Mouse (Mus musculus) inflammation-experienced regulatory T-cells, adult 6 months (primary cell): Measurements from ENCODE around the gene Ppp1r3f. TPM values are rescaled to one million over a fixed set of nuclear protein-coding genes. Genes with fewer than 3 reads are reported as not detected.

ENCODE experiments used
- ATAC-seq: one replicate; pipeline ENCODE4 v1.8.0; 2017
- polyA plus RNA-seq, 3 experiments: library from polyadenylated mRNA; unstranded; fragments of 100-300 nt; shearing (Covaris generic); gene quantifications; one replicate each; pipeline ENCODE4 v1.2.1; 2017

Ppp1r3f gene
- polyA plus RNA-seq, 3 experiments from 2014 or later, result 3.8 to 6.3 (median 5.2) TPM

DNA sequence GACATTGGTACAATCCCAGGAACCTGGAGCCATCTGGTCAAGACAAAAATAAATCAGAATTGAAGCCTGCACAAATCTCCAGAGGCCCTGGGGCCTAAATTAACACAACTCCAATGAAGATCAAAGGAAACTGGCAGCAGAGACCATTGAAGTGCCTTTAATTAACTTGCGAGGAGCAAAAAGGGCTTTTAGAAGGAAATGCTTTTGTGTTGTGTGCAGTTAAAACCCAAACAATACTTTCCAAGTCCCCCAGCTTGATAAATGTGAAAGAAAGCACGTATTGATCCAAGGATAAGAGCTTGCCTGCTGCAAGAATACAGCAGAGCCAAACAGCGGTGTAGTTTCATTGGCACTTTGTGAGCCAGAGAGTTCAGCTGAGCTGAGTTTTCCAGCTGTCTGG is 49.1 kb downstream of the Ppp1r3f start:
- ATAC-seq, result no peak

Other genes with a start within 250 kb of the Ppp1r3f start
- under 1 TPM in 2 of 3 experiments, not detected in 1; 0.25 to 0.51 TPM for gene Usp27x, start 198.5 kb downstream of the Ppp1r3f start, polyA plus RNA-seq
- gene Foxp3, start 639 bp downstream of the Ppp1r3f start, polyA plus RNA-seq, result 10 to 100 TPM; 17.9 to 43.3 (median 29.6) TPM
- gene Ccdc22, start 31.2 kb upstream of the Ppp1r3f start, polyA plus RNA-seq, result 10 to 100 TPM in 1 of 3 experiments, 1 to 10 TPM in 2; 6.3 to 12.1 (median 8.4) TPM
- gene Cacna1f, start 32.8 kb upstream of the Ppp1r3f start, polyA plus RNA-seq, result not detected
- gene Syp, start 64.2 kb upstream of the Ppp1r3f start, polyA plus RNA-seq, result 1 to 10 TPM; 1.8 to 7.0 (median 7.0) TPM
- gene Prickle3, start 83.0 kb upstream of the Ppp1r3f start, polyA plus RNA-seq, result 1 to 10 TPM; 4.6 to 8.3 (median 7.4) TPM
- 100 to 1,000 TPM; 140 to 192 (median 157) TPM for gene Plp2, start 97.1 kb upstream of the Ppp1r3f start, polyA plus RNA-seq
- gene Magix, start 107.0 kb upstream of the Ppp1r3f start, polyA plus RNA-seq, result not detected
- 10 to 100 TPM; 48.0 to 54.7 (median 52.7) TPM for gene Gpkow, start 122.8 kb upstream of the Ppp1r3f start, polyA plus RNA-seq
- gene Wdr45, start 140.1 kb upstream of the Ppp1r3f start, polyA plus RNA-seq, result 10 to 100 TPM; 39.0 to 53.6 (median 47.3) TPM
- gene Gm45208, start 148.0 kb upstream of the Ppp1r3f start, polyA plus RNA-seq, result not detected
- 10 to 100 TPM; 33.2 to 42.0 (median 41.3) TPM for gene Praf2, start 154.2 kb upstream of the Ppp1r3f start, polyA plus RNA-seq
- gene Ccdc120, start 176.6 kb upstream of the Ppp1r3f start, polyA plus RNA-seq, result under 1 TPM in 1 of 3 experiments, not detected in 2; 0.59 TPM
- gene Tfe3, start 188.3 kb upstream of the Ppp1r3f start, polyA plus RNA-seq, result 10 to 100 TPM; 12.6 to 15.0 (median 12.9) TPM
- gene Gripap1, start 215.5 kb upstream of the Ppp1r3f start, polyA plus RNA-seq, result 10 to 100 TPM; 46.3 to 91.0 (median 68.7) TPM
- 1 to 10 TPM in 1 of 3 experiments, under 1 TPM in 2; 0.43 to 1.1 (median 0.50) TPM for gene Kcnd1, start 248.0 kb upstream of the Ppp1r3f start, polyA plus RNA-seq